Mouse (Mus musculus) c-Kit-positive CD71-negative TER-119-negative erythroid progenitor cells, embryonic 14.5 days (primary cell): ENCODE data around the gene Ncam1.

Experiments used
- DNase-seq: peaks from one replicate; pipeline ENCODE4 v3.0.0-alpha.2; 2013; ENCODE audit warnings: low read depth

Gene Ncam1

GRCm38 (mm10) chr9:49755214-49755613, 43.5 kb downstream of the Ncam1 start:
- DNase-seq: no peak

GRCm38 (mm10) chr9:49751466-49751865, 47.3 kb downstream of the Ncam1 start:
- DNase-seq: no peak

- no peak for DNase-seq
Observed at GRCm38 (mm10) chr9:49746176-49746575, 52.5 kb downstream of the Ncam1 start.

GRCm38 (mm10) chr9:49745696-49746095, 53.0 kb downstream of the Ncam1 start:
- no peak for DNase-seq

- DNase-seq: no peak
Observed at GRCm38 (mm10) chr9:49744286-49744685, 54.4 kb downstream of the Ncam1 start.

GRCm38 (mm10) chr9:49739935-49740334, 58.8 kb downstream of the Ncam1 start:
- DNase-seq: no peak

GRCm38 (mm10) chr9:49738546-49738945, 60.2 kb downstream of the Ncam1 start:
- no peak for DNase-seq

- no peak for DNase-seq
Observed at GRCm38 (mm10) chr9:49737166-49737565, 61.6 kb downstream of the Ncam1 start.

GRCm38 (mm10) chr9:49734348-49735007, 64.2 kb downstream of the Ncam1 start:
- DNase-seq: peak; percentile 1

- no peak for DNase-seq
Observed at GRCm38 (mm10) chr9:49733726-49734125, 65.0 kb downstream of the Ncam1 start.

- DNase-seq: no peak
Observed at GRCm38 (mm10) chr9:49729479-49729878, 69.2 kb downstream of the Ncam1 start.

GRCm38 (mm10) chr9:49728211-49728610, 70.5 kb downstream of the Ncam1 start:
- DNase-seq: no peak

- no peak for DNase-seq
Observed at GRCm38 (mm10) chr9:49722765-49723164, 76.0 kb downstream of the Ncam1 start.

- DNase-seq: no peak
Observed at GRCm38 (mm10) chr9:49715121-49715520, 83.6 kb downstream of the Ncam1 start.

GRCm38 (mm10) chr9:49714091-49714490, 84.6 kb downstream of the Ncam1 start:
- no peak for DNase-seq

GRCm38 (mm10) chr9:49707646-49708045, 91.1 kb downstream of the Ncam1 start:
- no peak for DNase-seq

GRCm38 (mm10) chr9:49704196-49704967, 94.3 kb downstream of the Ncam1 start:
- no peak for DNase-seq

GRCm38 (mm10) chr9:49695371-49695770, 103.4 kb downstream of the Ncam1 start:
- peak; percentile 1 for DNase-seq

GRCm38 (mm10) chr9:49692791-49693190, 105.9 kb downstream of the Ncam1 start:
- DNase-seq: no peak

- no peak for DNase-seq
Observed at GRCm38 (mm10) chr9:49691344-49691743, 107.4 kb downstream of the Ncam1 start.

- DNase-seq: no peak
Observed at GRCm38 (mm10) chr9:49683566-49684273, 115.0 kb downstream of the Ncam1 start.

GRCm38 (mm10) chr9:49681848-49682469, 116.8 kb downstream of the Ncam1 start:
- no peak for DNase-seq
